Mouse (Mus musculus): ENCODE measurements around the gene Afmid. TPM values are rescaled to one million over a fixed set of nuclear protein-coding genes. Genes with fewer than 3 reads are reported as not detected.
A peak's percentile ranks its signal among the peaks of the same experiment; 100 is the strongest.

The Afmid gene
- polyA plus RNA-seq, 1 experiment from 2014 or later: 6.9 TPM

DNA sequence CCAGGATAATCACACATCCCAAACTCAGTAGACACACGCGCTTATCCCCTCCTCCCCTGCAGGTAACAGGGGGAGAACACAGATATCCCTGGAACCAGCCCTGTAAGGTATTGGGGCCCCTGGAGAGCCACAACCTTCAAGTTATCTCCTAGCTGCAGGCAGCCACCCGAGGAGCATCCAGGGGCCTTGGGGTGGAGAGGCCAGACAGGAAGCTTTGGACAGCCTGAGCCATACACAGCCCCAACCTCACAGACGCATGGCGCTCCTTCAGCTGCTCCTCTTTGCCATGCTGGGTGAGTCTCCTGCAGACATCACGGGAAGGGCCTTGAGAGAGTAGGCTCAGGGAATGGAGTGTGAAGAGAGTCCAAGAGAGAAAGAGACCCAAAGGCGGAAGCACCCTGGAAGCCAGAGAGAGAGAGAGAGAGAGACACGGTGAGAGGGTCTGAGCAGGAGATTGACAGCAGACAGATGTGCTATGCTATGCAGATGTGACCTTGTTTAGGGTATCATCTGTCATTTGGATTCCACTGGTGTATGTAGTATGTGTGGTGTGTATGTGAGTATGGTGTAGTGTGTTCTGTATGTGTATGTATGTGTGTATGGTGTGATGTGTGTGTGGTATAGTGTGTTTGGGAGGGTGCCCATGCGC is 28.1 kb upstream of the Afmid start, which contains the start of gene 6030468B19Rik:
TSS of gene 6030468B19Rik (plus strand) at position 150 of the 649 bp plus-strand sequence.
- Histone ChIP-seq H3K9ac (no peak within 1 kb of the TSS), H3K4me1 (replicated peaks) (no peaks in the 10 kb centered on the region), H3K27ac (replicated peaks) (no peak within 1 kb of the TSS), H3K36me3 (no peaks in the 10 kb centered on the region), H3K27me3 (no peaks in the 10 kb centered on the region), H3K4me3 (no peak within 1 kb of the TSS), H3K9me3 (no peaks in the 10 kb centered on the region), H3K4me2 (no peak within 1 kb of the TSS)
- no peak for ATAC-seq (ENCODE audit: low FRiP score, low read depth)
- WGBS: 65% methylated on average over 9 of the region's 9 CpGs

DNA sequence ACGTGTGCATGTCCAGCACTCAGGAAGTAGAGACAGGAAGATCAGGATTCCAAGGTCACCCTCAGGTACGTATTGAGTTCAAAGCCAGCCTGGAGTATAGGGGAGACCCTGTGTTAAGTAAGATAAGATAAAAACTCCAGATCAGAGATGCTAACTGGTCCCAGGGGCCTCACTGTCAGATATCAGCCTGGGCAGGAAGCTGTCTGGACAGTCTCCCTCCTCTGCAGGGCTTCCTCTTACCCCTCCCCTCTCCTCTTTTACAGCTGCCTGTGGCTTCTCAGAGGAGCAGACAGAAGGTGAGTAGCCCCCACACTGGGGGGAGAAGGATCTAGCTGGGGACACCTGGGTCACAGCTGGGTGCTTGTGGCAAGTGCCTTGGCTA is 27.6 kb upstream of the Afmid start:
- Histone ChIP-seq H3K9me3 (no peaks in the 10 kb centered on the region), H3K27ac (replicated peaks) (no peak overlapping the region), H3K9ac (no peak overlapping the region), H3K4me1 (replicated peaks) (no peaks in the 10 kb centered on the region), H3K4me3 (no peak overlapping the region), H3K4me2 (no peak overlapping the region), H3K27me3 (no peaks in the 10 kb centered on the region), H3K36me3 (no peaks in the 10 kb centered on the region)
- ATAC-seq (ENCODE audit: low FRiP score, low read depth): no peak
- WGBS: 73% methylated on average over 2 of the region's 2 CpGs

DNA sequence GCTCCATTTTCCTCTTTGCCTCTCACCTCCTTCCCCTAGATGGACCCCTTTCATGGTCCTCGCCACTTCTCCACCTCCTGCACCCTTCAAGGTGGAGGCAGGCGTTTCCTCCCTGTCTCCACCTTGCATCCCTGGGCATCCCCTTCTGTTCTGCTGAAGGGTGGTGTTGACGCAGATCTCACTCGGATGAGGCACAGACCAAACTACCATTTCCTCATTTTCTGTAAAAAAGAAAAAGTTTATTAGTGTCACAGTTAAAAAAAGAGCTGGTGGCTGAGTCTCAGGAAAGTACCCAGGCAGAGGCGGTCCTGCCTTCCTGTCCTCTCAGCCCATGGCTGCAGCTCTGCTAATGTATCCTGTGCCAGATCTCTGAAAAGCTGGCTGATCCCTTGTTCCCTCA is 26.6 kb upstream of the Afmid start:
- Histone ChIP-seq H3K9me3 (no peaks in the 10 kb centered on the region), H3K36me3 (no peaks in the 10 kb centered on the region), H3K4me1 (replicated peaks) (no peaks in the 10 kb centered on the region), H3K27me3 (no peaks in the 10 kb centered on the region), H3K4me2 (no peak overlapping the region), H3K9ac (no peak overlapping the region), H3K27ac (replicated peaks) (no peak overlapping the region), H3K4me3 (no peak overlapping the region)
- no peak for ATAC-seq (ENCODE audit: low FRiP score, low read depth)
- WGBS: 74% methylated on average over 5 of the region's 5 CpGs

DNA sequence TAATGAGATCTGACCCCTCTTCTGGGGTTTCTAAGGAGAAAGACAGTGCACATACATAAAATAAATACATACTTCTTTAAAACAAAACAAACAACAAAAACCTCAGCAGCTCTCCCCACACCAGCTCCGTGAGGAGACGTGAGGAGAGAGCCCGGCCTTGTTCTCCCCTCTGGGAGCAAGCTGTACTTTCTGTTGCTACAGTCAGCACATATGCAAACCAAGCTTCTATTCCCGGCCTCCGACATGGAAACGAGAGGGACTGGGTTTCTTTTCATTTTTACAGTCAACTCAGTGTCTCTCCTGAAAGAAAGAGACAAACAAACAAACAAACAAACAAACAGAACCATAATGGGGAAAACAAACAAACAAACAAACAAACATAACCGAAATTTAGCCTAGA is 25.7 kb upstream of the Afmid start:
- no peaks in the 10 kb centered on the region for H3K9me3 ChIP-seq
- no peaks in the 10 kb centered on the region for H3K36me3 ChIP-seq
- WGBS: 81% methylated on average over 7 of the region's 7 CpGs

DNA sequence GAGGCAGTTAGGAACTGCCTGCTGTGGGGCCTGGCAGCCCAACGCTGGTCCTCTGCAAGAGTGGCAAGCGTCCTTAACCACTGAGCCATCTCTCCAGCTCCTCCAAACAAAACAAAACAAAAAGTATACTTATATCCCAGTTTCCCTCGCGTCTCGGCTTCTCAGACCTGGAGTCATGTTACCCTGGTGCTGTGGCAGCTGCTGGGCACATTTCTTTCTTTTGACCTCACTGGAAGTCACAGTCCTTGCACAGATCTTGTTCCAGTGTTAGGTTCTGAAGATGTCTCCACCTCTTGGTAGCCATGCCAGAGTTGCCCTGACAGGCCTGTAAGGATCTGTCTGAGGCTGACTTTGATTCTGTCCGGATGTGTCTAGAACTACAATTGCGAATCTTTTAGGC is 24.1 kb upstream of the Afmid start:
- ATAC-seq (ENCODE audit: low FRiP score, low read depth): no peak
- H3K36me3 ChIP-seq: no peaks in the 10 kb centered on the region
- H3K4me3 ChIP-seq: no peak overlapping the region
- no peaks in the 10 kb centered on the region for H3K27me3 ChIP-seq
- H3K27ac ChIP-seq (replicated peaks): no peak overlapping the region
- H3K9ac ChIP-seq: no peak overlapping the region
- H3K9me3 ChIP-seq: no peaks in the 10 kb centered on the region
- no peaks in the 10 kb centered on the region for H3K4me1 ChIP-seq (replicated peaks)
- no peak overlapping the region for H3K4me2 ChIP-seq
- WGBS: 79% methylated on average over 7 of the region's 7 CpGs

More for the DNA sequence above, 25.7 kb upstream of the Afmid start:
- H3K27ac ChIP-seq (replicated peaks): no peak overlapping the region
- H3K4me3 ChIP-seq: no peak overlapping the region
- ATAC-seq (ENCODE audit: low FRiP score, low read depth): no peak
- H3K27me3 ChIP-seq: no peaks in the 10 kb centered on the region
- no peak overlapping the region for H3K4me2 ChIP-seq
- H3K4me1 ChIP-seq (replicated peaks): no peaks in the 10 kb centered on the region
- no peak overlapping the region for H3K9ac ChIP-seq

DNA sequence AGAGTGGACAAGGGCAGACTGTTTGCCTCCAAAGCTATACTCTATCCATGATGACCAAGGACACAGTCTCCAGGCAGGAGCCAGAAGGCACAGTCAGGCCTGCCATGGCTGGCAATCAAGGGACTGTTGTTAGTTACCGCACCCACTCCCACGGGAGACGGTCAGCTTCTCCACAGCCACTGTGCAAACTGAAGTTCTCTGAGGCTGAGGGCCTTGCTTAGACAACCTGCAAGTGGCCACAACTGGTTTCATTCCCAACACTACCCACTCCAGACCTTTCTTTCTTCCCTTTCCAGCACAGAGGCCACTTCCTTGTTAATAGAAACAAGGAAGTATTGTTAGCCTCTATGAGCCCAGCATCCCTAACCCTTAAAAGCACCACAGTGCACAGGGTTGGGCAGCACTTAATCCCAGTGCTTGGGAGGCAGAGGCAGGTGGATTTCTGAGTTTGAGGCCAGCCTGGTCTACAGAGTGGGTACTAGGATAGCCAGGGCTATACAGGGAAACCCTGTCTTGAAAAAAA is 22.5 kb upstream of the Afmid start:
- WGBS: 95% methylated on average over 3 of the region's 3 CpGs
- no peak overlapping the region for H3K4me3 ChIP-seq
- H3K9me3 ChIP-seq: no peaks in the 10 kb centered on the region
- ATAC-seq (ENCODE audit: low FRiP score, low read depth): no peak
- no peak overlapping the region for H3K9ac ChIP-seq
- H3K4me2 ChIP-seq: no peak overlapping the region
- H3K27ac ChIP-seq (replicated peaks): no peak overlapping the region
- H3K4me1 ChIP-seq (replicated peaks): no peaks in the 10 kb centered on the region
- H3K36me3 ChIP-seq: no peaks in the 10 kb centered on the region
- H3K27me3 ChIP-seq: 0 out of 2 replicates have a peak, but pooled peaks cover under 1% of the 10 kb centered on the region

DNA sequence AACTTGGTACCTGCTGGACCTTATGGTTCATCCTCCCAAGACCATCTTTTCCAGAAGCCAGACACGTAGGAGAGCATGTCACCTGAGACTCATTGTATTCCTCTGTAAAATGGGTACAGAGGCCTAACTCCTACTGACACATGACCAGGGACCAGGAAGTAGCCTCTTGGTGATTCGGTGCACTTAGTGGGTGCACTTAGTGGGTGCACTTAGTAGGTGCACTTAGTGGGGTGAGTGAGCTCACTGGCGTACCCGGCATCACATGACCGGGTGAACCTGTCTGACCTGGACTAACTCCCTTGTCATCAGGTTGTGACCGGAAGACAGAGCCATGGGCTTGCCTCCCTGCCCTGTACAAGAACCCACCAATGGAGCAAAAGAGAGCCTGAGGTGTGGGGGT is 18.9 kb upstream of the Afmid start:
- 96% methylated on average over 6 of the region's 6 CpGs for WGBS
- H3K4me1 ChIP-seq (replicated peaks): peaks cover 23% of the 10 kb centered on the region

DNA sequence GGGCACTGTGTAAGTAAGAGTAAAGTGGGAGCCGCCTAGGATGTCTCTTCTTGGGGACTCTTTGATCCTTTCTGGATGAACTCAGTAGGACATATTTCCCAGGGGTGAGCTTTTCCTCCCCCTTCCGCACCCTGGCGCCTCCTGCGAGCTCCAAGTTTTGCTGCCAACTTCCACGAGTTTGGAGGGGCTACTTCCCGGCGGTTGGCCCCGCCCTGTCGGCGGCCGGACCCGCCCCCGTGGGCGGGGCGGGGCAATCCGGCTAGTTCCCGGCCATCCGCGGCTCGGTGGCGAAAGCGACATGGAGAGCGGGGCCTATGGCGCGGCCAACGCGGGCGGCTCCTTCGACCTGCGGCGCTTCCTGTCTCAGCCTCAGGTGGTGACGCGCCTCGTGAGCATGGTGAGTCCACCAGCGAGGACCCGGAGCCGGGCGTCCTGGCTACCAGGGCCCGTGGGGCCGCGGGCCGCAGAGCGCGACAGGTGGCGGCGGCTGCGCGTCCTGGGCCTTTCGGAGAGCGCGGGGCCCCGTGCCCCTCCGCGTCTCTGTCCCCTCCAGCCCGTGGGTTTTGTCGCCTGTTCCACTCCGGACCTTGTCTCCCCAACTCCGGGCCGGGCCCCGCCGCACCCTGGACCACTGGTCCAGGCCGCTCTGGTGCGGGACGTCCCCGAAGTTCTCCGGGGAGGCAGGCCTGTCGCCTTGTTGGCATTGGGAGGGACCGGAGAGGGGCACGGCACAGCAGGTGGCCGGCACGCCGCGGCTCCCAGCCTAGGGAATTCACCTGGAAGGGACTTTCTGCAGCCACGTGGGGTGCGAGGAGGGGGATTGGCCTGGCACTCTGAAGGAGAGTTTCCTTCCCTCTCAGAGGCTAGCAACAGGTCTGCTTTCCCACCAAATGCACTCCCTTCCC is 16.1 kb upstream of the Afmid start, which contains the start of the genes Gm20708 and Syngr2:
TSS of gene Gm20708 (plus strand) at position 262 of the 905 bp plus-strand sequence.
TSS of gene Syngr2 (plus strand) at position 262 of the 905 bp plus-strand sequence.
- peaks cover 21% of the 10 kb centered on the region for H3K27me3 ChIP-seq
- H3K27ac ChIP-seq (replicated peaks): no peak within 1 kb of the TSS
- under 1% methylated on average over 71 of the region's 75 CpGs for WGBS
- peak within 1 kb of the TSS; percentile 93 for H3K4me2 ChIP-seq
- H3K4me1 ChIP-seq (replicated peaks): peaks cover 23% of the 10 kb centered on the region
- H3K9ac ChIP-seq: peak within 1 kb of the TSS; percentile 54
- H3K4me3 ChIP-seq: peak within 1 kb of the TSS; percentile 68
- H3K36me3 ChIP-seq: no peaks in the 10 kb centered on the region
- peak; percentile 75 for ATAC-seq (ENCODE audit: low FRiP score, low read depth)
- H3K9me3 ChIP-seq: no peaks in the 10 kb centered on the region

More for the DNA sequence above, 18.9 kb upstream of the Afmid start:
- H3K4me3 ChIP-seq: no peak overlapping the region
- no peaks in the 10 kb centered on the region for H3K9me3 ChIP-seq
- no peak for ATAC-seq (ENCODE audit: low FRiP score, low read depth)
- no peak overlapping the region for H3K27ac ChIP-seq (replicated peaks)
- no peaks in the 10 kb centered on the region for H3K36me3 ChIP-seq
- H3K27me3 ChIP-seq: peaks cover 21% of the 10 kb centered on the region
- H3K4me2 ChIP-seq: no peak overlapping the region
- no peak overlapping the region for H3K9ac ChIP-seq

DNA sequence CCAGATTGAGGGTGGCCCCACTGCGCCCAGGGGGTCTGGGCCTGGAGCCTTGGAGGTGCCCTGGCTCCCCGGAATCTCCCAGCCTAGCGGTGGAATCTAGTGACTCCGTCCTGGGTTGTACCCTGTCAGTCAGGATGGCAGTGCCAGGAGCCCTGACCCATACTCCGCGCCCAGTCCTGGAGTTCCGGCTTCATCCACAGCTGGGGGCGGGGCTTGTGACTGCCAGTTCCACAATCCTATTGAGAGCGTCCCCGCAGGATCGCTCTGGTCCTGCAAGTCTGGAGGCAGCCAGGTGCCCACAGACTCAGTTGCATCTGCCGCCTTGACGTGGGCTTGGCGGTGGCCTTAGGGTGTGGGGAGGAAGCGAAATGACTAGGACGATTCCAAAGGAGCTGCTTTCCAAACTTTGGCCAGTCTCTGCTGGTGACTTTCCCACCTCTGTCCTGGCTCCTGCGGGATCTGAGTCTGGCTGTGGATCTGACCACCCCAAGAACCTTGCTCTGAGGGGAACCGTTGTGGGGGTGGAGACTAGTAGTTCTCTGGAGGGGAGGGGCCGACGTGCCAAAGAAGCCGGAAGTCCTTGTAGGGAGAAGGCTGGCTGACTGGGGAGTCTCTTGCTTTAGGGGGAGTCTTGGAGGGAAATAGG is 15.2 kb upstream of the Afmid start:
- Histone ChIP-seq H3K9me3 (no peaks in the 10 kb centered on the region), H3K9ac (peak overlapping the region; percentile 54), H3K4me1 (replicated peaks) (peaks cover 23% of the 10 kb centered on the region), H3K27me3 (peaks cover 21% of the 10 kb centered on the region), H3K4me3 (peak overlapping the region; percentile 68), H3K27ac (replicated peaks) (no peak overlapping the region), H3K4me2 (peak overlapping the region; percentile 93), H3K36me3 (no peaks in the 10 kb centered on the region)
- under 1% methylated on average over 21 of the region's 21 CpGs for WGBS
- peak; percentile 76 for ATAC-seq (ENCODE audit: low FRiP score, low read depth)

DNA sequence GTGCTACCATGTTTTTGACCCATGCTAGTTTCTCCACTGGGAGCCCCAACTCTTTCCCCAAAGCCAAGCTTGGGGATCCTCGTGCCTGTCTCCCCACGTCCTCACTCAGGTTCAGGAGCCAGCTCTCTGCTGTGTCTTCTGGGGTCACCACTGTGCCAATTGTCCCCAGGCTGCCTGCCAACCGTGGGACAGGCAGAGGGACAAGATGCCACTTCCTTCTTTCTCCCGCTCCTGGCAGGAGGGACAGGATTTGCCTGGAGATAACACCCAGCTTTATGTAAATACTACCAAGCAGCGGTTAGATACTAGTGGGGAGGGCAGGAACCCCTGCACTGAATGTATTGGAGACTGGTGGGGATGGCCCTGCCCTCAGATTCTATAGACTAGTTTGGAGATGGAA is 11.9 kb upstream of the Afmid start:
- no peak overlapping the region for H3K27ac ChIP-seq (replicated peaks)
- H3K4me1 ChIP-seq (replicated peaks): peaks cover 23% of the 10 kb centered on the region
- H3K9me3 ChIP-seq: no peaks in the 10 kb centered on the region
- no peak overlapping the region for H3K4me2 ChIP-seq
- H3K9ac ChIP-seq: no peak overlapping the region
- 78% methylated on average over 5 of the region's 5 CpGs for WGBS
- ATAC-seq (ENCODE audit: low FRiP score, low read depth): no peak
- H3K4me3 ChIP-seq: no peak overlapping the region
- peaks cover 14% of the 10 kb centered on the region for H3K27me3 ChIP-seq
- no peaks in the 10 kb centered on the region for H3K36me3 ChIP-seq

DNA sequence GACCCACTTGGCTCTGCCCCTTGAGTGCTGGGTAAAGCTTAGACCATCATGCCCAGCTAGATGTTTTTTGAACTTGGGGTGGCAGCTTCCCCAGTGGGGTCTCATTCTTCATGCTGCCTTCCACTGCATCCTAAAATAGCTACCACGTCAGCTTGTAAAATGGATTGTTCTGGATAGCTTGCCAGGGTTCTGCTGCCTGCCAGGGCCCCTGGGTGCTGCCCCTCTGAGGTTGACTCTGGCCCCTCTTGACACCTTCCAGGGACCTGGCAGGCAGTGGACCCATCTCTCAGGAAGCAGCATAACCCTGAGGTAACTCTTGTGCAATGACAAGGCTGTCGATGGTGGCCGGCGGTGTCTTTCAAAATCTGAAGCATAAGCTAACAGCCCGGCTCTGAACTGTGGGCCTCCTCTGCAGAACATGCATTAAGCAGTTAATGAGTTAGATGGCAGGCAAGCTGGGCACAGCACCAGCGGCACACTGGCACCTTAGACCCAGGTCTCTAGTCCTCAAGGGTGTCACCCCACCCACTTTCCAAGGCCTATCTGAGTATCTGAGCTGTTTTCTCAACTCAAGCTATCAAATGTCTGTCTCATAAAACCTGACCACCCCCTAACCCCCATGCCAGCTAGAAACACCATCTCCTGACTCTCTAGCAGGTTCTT is 10.9 kb upstream of the Afmid start:
- Histone ChIP-seq H3K27me3 (peaks cover 5% of the 10 kb centered on the region), H3K9me3 (no peaks in the 10 kb centered on the region), H3K4me2 (no peak overlapping the region), H3K4me3 (no peak overlapping the region), H3K27ac (replicated peaks) (no peak overlapping the region), H3K9ac (no peak overlapping the region), H3K4me1 (replicated peaks) (peaks cover 15% of the 10 kb centered on the region), H3K36me3 (no peaks in the 10 kb centered on the region)
- WGBS: 91% methylated on average over 6 of the region's 6 CpGs
- ATAC-seq (ENCODE audit: low FRiP score, low read depth): no peak
